Mouse (Mus musculus) WW6 (cell line): ENCODE results near the gene Ube2h.

ENCODE experiments used
- DNase-seq: peaks from one replicate; pipeline ENCODE4 v3.0.0-alpha.2; 2013; ENCODE audit warnings: low read depth, low spot score

The Ube2h gene

GRCm38 (mm10) chr6:30204383-30205179 is 99.8 kb downstream of the Ube2h start:
- no peak for DNase-seq

GRCm38 (mm10) chr6:30196143-30196542 is 108.2 kb downstream of the Ube2h start:
- DNase-seq = no peak

- no peak for DNase-seq
Observed at GRCm38 (mm10) chr6:30195656-30196055, 108.7 kb downstream of the Ube2h start.

GRCm38 (mm10) chr6:30183624-30184023 is 120.7 kb downstream of the Ube2h start:
- DNase-seq = no peak

- DNase-seq = no peak
Observed at GRCm38 (mm10) chr6:30182038-30182437, 122.3 kb downstream of the Ube2h start.

- no peak for DNase-seq
Observed at GRCm38 (mm10) chr6:30180321-30180720, 124.0 kb downstream of the Ube2h start.

- DNase-seq = no peak
Observed at GRCm38 (mm10) chr6:30179046-30179445, 125.3 kb downstream of the Ube2h start.

GRCm38 (mm10) chr6:30178023-30178639 is 126.2 kb downstream of the Ube2h start:
- no peak for DNase-seq

- no peak for DNase-seq
Observed at GRCm38 (mm10) chr6:30177305-30177704, 127.0 kb downstream of the Ube2h start.

- no peak for DNase-seq
Observed at GRCm38 (mm10) chr6:30176496-30176895, 127.8 kb downstream of the Ube2h start.

GRCm38 (mm10) chr6:30175918-30176421 is 128.4 kb downstream of the Ube2h start:
- no peak for DNase-seq

- peak; percentile 46 for DNase-seq
Observed at GRCm38 (mm10) chr6:30175225-30175917, 129.0 kb downstream of the Ube2h start.

- DNase-seq = peak; percentile 70
Observed at GRCm38 (mm10) chr6:30174461-30175224, 129.7 kb downstream of the Ube2h start.

GRCm38 (mm10) chr6:30173551-30174460 is 130.5 kb downstream of the Ube2h start:
- DNase-seq = peak; percentile 70

- peak; percentile 55 for DNase-seq
Observed at GRCm38 (mm10) chr6:30172820-30173550, 131.4 kb downstream of the Ube2h start.

GRCm38 (mm10) chr6:30172441-30172819 is 131.9 kb downstream of the Ube2h start:
- no peak for DNase-seq

GRCm38 (mm10) chr6:30171967-30172366 is 132.4 kb downstream of the Ube2h start:
- DNase-seq = no peak

GRCm38 (mm10) chr6:30171226-30171625 is 133.1 kb downstream of the Ube2h start:
- no peak for DNase-seq

- DNase-seq = no peak
Observed at GRCm38 (mm10) chr6:30169148-30169547, 135.2 kb downstream of the Ube2h start.

GRCm38 (mm10) chr6:30168275-30168674 is 136.1 kb downstream of the Ube2h start:
- no peak for DNase-seq
